Mouse (Mus musculus) stomach, postnatal 0 days (tissue): ENCODE results near the gene Tmem178b.

Experiments used
- CTCF ChIP-seq: IDR thresholded peaks from 2 replicates; pipeline ENCODE4 v1.5.1; 2016; ENCODE audit warnings: antibody characterized with exemption, low read depth, mild to moderate bottlenecking, moderate library complexity
- EP300 ChIP-seq: optimal IDR thresholded peaks from 2 replicates; pipeline ENCODE3; 2016; ENCODE audit warnings: antibody characterized with exemption

GRCm38 (mm10) chr6:39978942-39979341 lies 105.9 kb downstream of the Tmem178b start:
- no peak for TF ChIP-seq CTCF
- no peak for TF ChIP-seq EP300
